Mouse (Mus musculus) liver, embryonic 11.5 days (tissue): ENCODE results near the gene a. TPM values are rescaled to one million over a fixed set of nuclear protein-coding genes. Genes with fewer than 3 reads are reported as not detected.
"Not testable (repeated sequence)": the region's sequence is repeated elsewhere in the genome, so short reads cannot be mapped to it uniquely, and the experiment has no call there.

Experiments
- ATAC-seq: fragments of 200-750 bp; cut with Nextera tagmentation; replicated peaks from 2 replicates; pipeline ENCODE4 v1.8.0; 2017; ENCODE audit warnings: moderate number of reproducible peaks, mild to moderate bottlenecking, moderate TSS enrichment, moderate library complexity; ENCODE audit not compliant: low FRiP score
- DNase-seq: peaks from one replicate; pipeline ENCODE4 v3.0.0-alpha.2; 2017; ENCODE audit warnings: low spot score
- H3K27ac ChIP-seq: fragments of 300-500 bp; sonication (generic); 2 replicates; pipeline ENCODE4 v1.5.1; 2014; ENCODE audit warnings: mild to moderate bottlenecking, low read depth, low read length, control low read depth
- H3K27me3 ChIP-seq: fragments of 300-500 bp; sonication (generic); replicated peaks from 2 replicates; pipeline ENCODE4 v1.6.1; 2014; ENCODE audit warnings: low read length, mixed read lengths; ENCODE audit not compliant: control insufficient read depth, insufficient read depth
- H3K36me3 ChIP-seq: fragments of 300-500 bp; sonication (generic); 2 replicates; pipeline ENCODE4 v1.6.1; 2014; ENCODE audit warnings: mild to moderate bottlenecking, low read length, moderate library complexity, mixed read lengths; ENCODE audit not compliant: control insufficient read depth, insufficient read depth
- H3K4me1 ChIP-seq: fragments of 300-500 bp; sonication (generic); replicated peaks from 2 replicates; pipeline ENCODE4 v1.6.1; 2014; ENCODE audit warnings: low read length, mixed read lengths; ENCODE audit not compliant: control insufficient read depth, insufficient read depth
- H3K4me2 ChIP-seq: fragments of 300-500 bp; sonication (generic); 2 replicates; pipeline ENCODE4 v1.6.1; 2014; ENCODE audit warnings: mild to moderate bottlenecking, control low read depth, moderate library complexity
- H3K4me3 ChIP-seq: fragments of 300-500 bp; sonication (generic); 2 replicates; pipeline ENCODE4 v1.5.1; 2014; ENCODE audit warnings: low read depth, low read length, control low read depth
- H3K9ac ChIP-seq: fragments of 300-500 bp; sonication (generic); 2 replicates; pipeline ENCODE4 v1.6.1; 2014; ENCODE audit warnings: low read depth, low read length, control low read depth
- H3K9me3 ChIP-seq: fragments of 300-500 bp; sonication (generic); 2 replicates; pipeline ENCODE4 v1.6.1; 2016; ENCODE audit warnings: low read length, inconsistent platforms, mixed read lengths; ENCODE audit not compliant: control insufficient read depth
- WGBS: fragments of 180-500 bp; shearing (Covaris S2); extraction: QIAGEN DNeasy Blood & Tissue Kit; methylation state at CpG from one replicate; pipeline ENCODE4 v1.1.7; 2014; 5-methylcytosine and 5-hydroxymethylcytosine counted together
- polyA plus RNA-seq: library from polyadenylated mRNA; unstranded; fragments of >200 nt; fragmentation: Nextera tagmentation; extraction: Ambion mirVana; gene quantifications from 2 replicates; pipeline ENCODE4 v1.2.1, GENCODE M21; 2014

a gene
- polyA plus RNA-seq, 1 experiment from 2014 or later, result 0.62 TPM

GRCm38 (mm10) chr2:154991411-154991810 lies 200.2 kb downstream of the a start:
- Histone ChIP-seq H3K4me2 (no peak overlapping the region), H3K4me1 (no peaks in the 10 kb centered on the region), H3K36me3 (no peaks in the 10 kb centered on the region), H3K4me3 (no peak overlapping the region), H3K27ac (no peak overlapping the region), H3K27me3 (no peaks in the 10 kb centered on the region), H3K9me3 (no peaks in the 10 kb centered on the region), H3K9ac (no peak overlapping the region)
- DNase-seq (no peak), ATAC-seq (no peak)
- 53% methylated on average over 8 of the region's 8 CpGs for WGBS

- H3K4me1 ChIP-seq, result no peaks in the 10 kb centered on the region
- 70% methylated on average over 5 of the region's 5 CpGs for WGBS
- ATAC-seq, result no peak
Measured at GRCm38 (mm10) chr2:154992083-154992482, 200.9 kb downstream of the a start.

GRCm38 (mm10) chr2:155005491-155005890 lies 214.3 kb downstream of the a start:
- no peak for DNase-seq
- Histone ChIP-seq H3K27ac (no peak overlapping the region), H3K9me3 (no peaks in the 10 kb centered on the region), H3K4me2 (no peak overlapping the region), H3K9ac (no peak overlapping the region), H3K27me3 (no peaks in the 10 kb centered on the region), H3K4me1 (no peaks in the 10 kb centered on the region), H3K4me3 (no peak overlapping the region), H3K36me3 (no peaks in the 10 kb centered on the region)
- ATAC-seq, result no peak
- WGBS, result 89% methylated on average over 11 of the region's 11 CpGs

More at GRCm38 (mm10) chr2:154992083-154992482, 200.9 kb downstream of the a start:
- H3K4me3 ChIP-seq, result no peak overlapping the region
- no peak overlapping the region for H3K9ac ChIP-seq
- no peak for DNase-seq
- H3K36me3 ChIP-seq, result no peaks in the 10 kb centered on the region
- H3K9me3 ChIP-seq, result no peaks in the 10 kb centered on the region
- no peak overlapping the region for H3K27ac ChIP-seq
- no peaks in the 10 kb centered on the region for H3K27me3 ChIP-seq
- no peak overlapping the region for H3K4me2 ChIP-seq

- no peak overlapping the region for H3K4me2 ChIP-seq
- peaks cover 3% of the 10 kb centered on the region for H3K27me3 ChIP-seq
- H3K9me3 ChIP-seq, result no peaks in the 10 kb centered on the region
- no peak overlapping the region for H3K4me3 ChIP-seq
- ATAC-seq (no peak), DNase-seq (no peak)
- no peaks in the 10 kb centered on the region for H3K36me3 ChIP-seq
- H3K27ac ChIP-seq, result no peak overlapping the region
- H3K9ac ChIP-seq, result no peak overlapping the region
- WGBS, result 20% methylated on average over 3 of the region's 3 CpGs
- H3K4me1 ChIP-seq, result no peaks in the 10 kb centered on the region
Measured at GRCm38 (mm10) chr2:155011086-155011656, 220.0 kb downstream of the a start.

- no peaks in the 10 kb centered on the region for H3K4me1 ChIP-seq
- no peaks in the 10 kb centered on the region for H3K9me3 ChIP-seq
- DNase-seq, result no peak
Measured at GRCm38 (mm10) chr2:155012991-155013390, 221.8 kb downstream of the a start.

GRCm38 (mm10) chr2:155016751-155017150 lies 225.5 kb downstream of the a start:
- not testable (repeated sequence) for H3K4me3 ChIP-seq, H3K9ac ChIP-seq, H3K36me3 ChIP-seq, H3K4me2 ChIP-seq, H3K27me3 ChIP-seq, H3K4me1 ChIP-seq, H3K9me3 ChIP-seq, H3K27ac ChIP-seq, DNase-seq, ATAC-seq
- WGBS, result 14% methylated on average over 6 of the region's 9 CpGs

More at GRCm38 (mm10) chr2:155012991-155013390, 221.8 kb downstream of the a start:
- no peak overlapping the region for H3K4me2 ChIP-seq
- 80% methylated on average over 6 of the region's 6 CpGs for WGBS
- no peak overlapping the region for H3K27ac ChIP-seq
- H3K9ac ChIP-seq, result no peak overlapping the region
- no peak overlapping the region for H3K4me3 ChIP-seq
- ATAC-seq, result no peak
- H3K27me3 ChIP-seq, result peaks cover 3% of the 10 kb centered on the region
- no peaks in the 10 kb centered on the region for H3K36me3 ChIP-seq

- peak within 1 kb of the TSS; percentile 41 for H3K9ac ChIP-seq
- not testable (repeated sequence) for H3K36me3 ChIP-seq, ATAC-seq, H3K9me3 ChIP-seq, H3K4me1 ChIP-seq, H3K27me3 ChIP-seq, DNase-seq
- peak within 1 kb of the TSS; percentile 36; the same call in 1 of the 2 replicates for H3K27ac ChIP-seq
- peak within 1 kb of the TSS; percentile 48 for H3K4me3 ChIP-seq
- WGBS, result 1% methylated on average over 24 of the region's 26 CpGs
- H3K4me2 ChIP-seq, result peak within 1 kb of the TSS; percentile 80
Measured at GRCm38 (mm10) chr2:155018251-155018755, 227.1 kb downstream of the a start, which contains the start of gene Gm14226. Gene Gm14226 (plus strand): TSS chr2:155018266.

GRCm38 (mm10) chr2:155018762-155019641 lies 227.8 kb downstream of the a start:
- Histone ChIP-seq H3K27ac (peak overlapping the region; percentile 36), H3K4me2 (peak overlapping the region; percentile 80), H3K9me3 (no peaks in the 10 kb centered on the region), H3K27me3 (0 out of 2 replicates have a peak, but pooled peaks cover 3% of the 10 kb centered on the region), H3K9ac (peak overlapping the region; percentile 41), H3K4me1 (no peaks in the 10 kb centered on the region), H3K36me3 (no peaks in the 10 kb centered on the region), H3K4me3 (peak overlapping the region; percentile 48)
- DNase-seq (peak; percentile 71), ATAC-seq (peak; percentile 90)
- under 1% methylated on average over 38 of the region's 38 CpGs for WGBS
